Mouse (Mus musculus): Measurements from ENCODE around the gene Pla2g1b. TPM values are rescaled to one million over a fixed set of nuclear protein-coding genes. Genes with fewer than 3 reads are reported as not detected.

Gene Pla2g1b
- polyA plus RNA-seq, 1 experiment from 2014 or later, result not detected

- Histone ChIP-seq H3K4me2 (no peak overlapping the region), H3K4me3 (replicated peaks) (no peak overlapping the region), H3K4me1 (no peaks in the 10 kb centered on the region), H3K27me3 (no peaks in the 10 kb centered on the region), H3K27ac (peak overlapping the region; percentile 2; the same call in 1 of the 2 replicates), H3K9ac (no peak overlapping the region), H3K36me3 (replicated peaks) (peaks cover 54% of the 10 kb centered on the region), H3K9me3 (no peaks in the 10 kb centered on the region)
- peak; percentile 27; the same call in 1 of the 2 replicates for ATAC-seq (ENCODE audit: low FRiP score)
- 84% methylated on average over 12 of the region's 12 CpGs for WGBS
These were observed 11.5 kb upstream of the Pla2g1b start for GRCm38 (mm10) chr5:115454422-115455090.

DNA sequence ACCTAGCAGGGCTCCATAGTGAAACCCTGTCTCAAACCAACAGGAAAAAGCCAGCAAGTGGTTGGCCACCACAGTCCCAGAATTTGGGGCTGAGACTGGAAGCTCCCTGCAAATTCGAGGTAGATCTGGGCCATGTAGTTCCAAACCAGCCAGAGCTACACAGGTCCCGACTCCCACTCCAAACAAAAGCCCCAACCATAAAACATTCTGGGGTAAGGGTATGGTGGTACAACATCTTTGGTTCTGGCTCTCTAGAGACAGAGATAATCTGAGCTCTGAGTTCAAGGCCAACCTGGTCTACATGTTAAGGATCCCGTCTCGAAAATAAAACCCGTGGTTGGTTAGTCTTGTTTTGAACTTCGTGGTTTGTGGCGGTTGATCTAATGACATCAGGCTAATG, 10.2 kb upstream of the Pla2g1b start:
- peaks cover 41% of the 10 kb centered on the region for H3K36me3 ChIP-seq (replicated peaks)
- H3K9ac ChIP-seq, result no peak overlapping the region
- H3K4me1 ChIP-seq, result no peaks in the 10 kb centered on the region
- H3K27me3 ChIP-seq, result no peaks in the 10 kb centered on the region
- ATAC-seq (ENCODE audit: low FRiP score), result no peak
- H3K27ac ChIP-seq, result 0 out of 2 replicates have a peak overlapping the region, but pooled peaks have one; percentile 47
- WGBS, result 81% methylated on average over 7 of the region's 7 CpGs
- no peak overlapping the region for H3K4me2 ChIP-seq
- no peak overlapping the region for H3K4me3 ChIP-seq (replicated peaks)
- H3K9me3 ChIP-seq, result no peaks in the 10 kb centered on the region

GRCm38 (mm10) chr5:115458918-115459317, 7.1 kb upstream of the Pla2g1b start:
- H3K9me3 ChIP-seq, result no peaks in the 10 kb centered on the region
- no peak for ATAC-seq (ENCODE audit: low FRiP score)
- no peaks in the 10 kb centered on the region for H3K4me1 ChIP-seq
- H3K4me2 ChIP-seq, result no peak overlapping the region
- H3K4me3 ChIP-seq (replicated peaks), result no peak overlapping the region
- peaks cover 11% of the 10 kb centered on the region for H3K36me3 ChIP-seq (replicated peaks)
- WGBS, result 76% methylated on average over 13 of the region's 13 CpGs
- no peak overlapping the region for H3K27ac ChIP-seq
- H3K27me3 ChIP-seq, result no peaks in the 10 kb centered on the region
- H3K9ac ChIP-seq, result no peak overlapping the region

DNA sequence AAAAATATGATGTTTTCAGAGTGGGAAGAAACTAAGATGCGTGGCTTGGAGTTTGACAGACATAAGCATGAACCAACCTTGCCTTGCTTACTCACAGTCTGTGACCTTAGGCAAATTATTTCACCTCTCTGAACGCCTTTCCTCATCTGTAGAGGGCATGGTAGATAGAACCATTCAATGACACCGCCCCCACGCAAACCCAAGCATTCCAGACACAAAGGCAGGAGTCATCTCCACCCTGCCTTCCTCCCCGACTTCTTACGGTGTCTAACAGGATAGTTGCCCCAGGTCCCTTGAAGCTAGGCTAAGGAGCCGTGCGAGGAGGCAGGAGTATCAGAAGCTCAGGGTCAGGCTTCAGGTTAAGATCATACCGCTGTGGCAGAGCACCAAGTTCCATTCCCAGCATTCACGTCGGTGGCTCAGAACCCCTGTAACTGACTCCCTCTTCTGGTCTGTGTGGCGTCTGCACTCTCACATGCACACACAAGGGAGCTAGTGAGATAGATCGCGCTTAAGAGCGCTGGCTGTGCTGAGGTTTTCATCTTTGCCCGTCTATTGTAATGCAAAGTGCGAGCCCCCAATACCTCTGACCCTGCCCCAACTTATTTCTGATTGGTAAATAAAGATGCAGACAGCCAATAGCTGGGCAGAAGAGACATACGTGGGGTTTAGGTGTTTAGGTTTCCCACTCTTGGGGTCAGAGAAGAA, 1.5 kb upstream of the Pla2g1b start:
- Histone ChIP-seq H3K9ac (no peak overlapping the region), H3K36me3 (replicated peaks) (no peaks in the 10 kb centered on the region), H3K27me3 (no peaks in the 10 kb centered on the region), H3K4me3 (replicated peaks) (no peak overlapping the region), H3K27ac (no peak overlapping the region), H3K4me2 (no peak overlapping the region), H3K9me3 (no peaks in the 10 kb centered on the region), H3K4me1 (no peaks in the 10 kb centered on the region)
- ATAC-seq (ENCODE audit: low FRiP score), result no peak
- 77% methylated on average over 18 of the region's 18 CpGs for WGBS

GRCm38 (mm10) chr5:115469791-115470190, 3.7 kb downstream of the Pla2g1b start:
- peaks cover 8% of the 10 kb centered on the region for H3K4me1 ChIP-seq
- no peak for ATAC-seq (ENCODE audit: low FRiP score)
- H3K27me3 ChIP-seq, result peaks cover 4% of the 10 kb centered on the region
- H3K4me2 ChIP-seq, result no peak overlapping the region
- no peaks in the 10 kb centered on the region for H3K9me3 ChIP-seq
- 75% methylated on average over 6 of the region's 6 CpGs for WGBS
- no peaks in the 10 kb centered on the region for H3K36me3 ChIP-seq (replicated peaks)
- H3K9ac ChIP-seq, result no peak overlapping the region
- no peak overlapping the region for H3K27ac ChIP-seq
- no peak overlapping the region for H3K4me3 ChIP-seq (replicated peaks)

DNA sequence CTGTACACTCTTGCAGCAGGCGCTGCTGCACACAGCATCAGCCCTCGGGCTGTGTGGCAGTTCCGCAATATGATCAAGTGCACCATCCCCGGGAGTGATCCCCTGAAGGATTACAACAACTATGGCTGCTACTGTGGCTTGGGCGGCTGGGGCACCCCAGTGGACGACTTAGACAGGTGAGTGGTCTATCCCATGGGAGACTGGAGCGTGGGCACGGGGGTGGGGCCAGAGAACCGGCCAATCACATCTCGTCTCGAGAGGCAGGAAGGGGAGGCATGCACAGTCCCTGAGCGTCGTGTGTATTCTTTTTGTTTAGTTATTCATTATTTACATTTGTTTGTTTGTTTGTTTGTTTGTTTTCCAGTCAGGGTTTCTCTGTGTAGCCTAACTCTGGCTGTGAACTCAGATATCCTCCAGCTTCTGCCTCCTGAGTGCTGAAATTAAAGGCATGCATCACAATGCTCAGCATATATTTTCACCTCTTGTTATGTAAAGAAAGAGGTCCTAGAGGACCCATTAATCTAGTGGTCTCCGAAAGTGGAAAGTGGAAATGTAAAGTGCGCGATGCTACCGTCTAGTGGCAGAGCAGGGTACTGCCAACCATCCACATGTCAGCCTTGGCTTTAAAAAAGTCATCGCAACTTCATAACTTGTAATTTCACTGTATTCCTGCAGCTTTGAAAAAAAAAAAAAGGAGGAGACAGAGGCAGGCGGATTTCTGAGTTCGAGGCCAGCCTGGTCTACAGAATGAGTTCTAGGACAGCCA, 4.9 kb downstream of the Pla2g1b start:
- Histone ChIP-seq H3K4me2 (no peak overlapping the region), H3K36me3 (replicated peaks) (no peaks in the 10 kb centered on the region), H3K27ac (no peak overlapping the region), H3K4me1 (peaks cover 17% of the 10 kb centered on the region), H3K9ac (no peak overlapping the region), H3K27me3 (peaks cover 5% of the 10 kb centered on the region), H3K9me3 (no peaks in the 10 kb centered on the region), H3K4me3 (replicated peaks) (no peak overlapping the region)
- WGBS, result 41% methylated on average over 20 of the region's 20 CpGs
- no peak for ATAC-seq (ENCODE audit: low FRiP score)

GRCm38 (mm10) chr5:115473191-115473590, 7.1 kb downstream of the Pla2g1b start:
- Histone ChIP-seq H3K4me3 (replicated peaks) (no peak overlapping the region), H3K27me3 (peaks cover 5% of the 10 kb centered on the region), H3K9ac (no peak overlapping the region), H3K4me2 (no peak overlapping the region), H3K9me3 (no peaks in the 10 kb centered on the region), H3K36me3 (replicated peaks) (no peaks in the 10 kb centered on the region; the same call in 1 of the 2 replicates), H3K27ac (no peak overlapping the region), H3K4me1 (peaks cover 21% of the 10 kb centered on the region)
- ATAC-seq (ENCODE audit: low FRiP score), result no peak
- 71% methylated on average over 10 of the region's 10 CpGs for WGBS

DNA sequence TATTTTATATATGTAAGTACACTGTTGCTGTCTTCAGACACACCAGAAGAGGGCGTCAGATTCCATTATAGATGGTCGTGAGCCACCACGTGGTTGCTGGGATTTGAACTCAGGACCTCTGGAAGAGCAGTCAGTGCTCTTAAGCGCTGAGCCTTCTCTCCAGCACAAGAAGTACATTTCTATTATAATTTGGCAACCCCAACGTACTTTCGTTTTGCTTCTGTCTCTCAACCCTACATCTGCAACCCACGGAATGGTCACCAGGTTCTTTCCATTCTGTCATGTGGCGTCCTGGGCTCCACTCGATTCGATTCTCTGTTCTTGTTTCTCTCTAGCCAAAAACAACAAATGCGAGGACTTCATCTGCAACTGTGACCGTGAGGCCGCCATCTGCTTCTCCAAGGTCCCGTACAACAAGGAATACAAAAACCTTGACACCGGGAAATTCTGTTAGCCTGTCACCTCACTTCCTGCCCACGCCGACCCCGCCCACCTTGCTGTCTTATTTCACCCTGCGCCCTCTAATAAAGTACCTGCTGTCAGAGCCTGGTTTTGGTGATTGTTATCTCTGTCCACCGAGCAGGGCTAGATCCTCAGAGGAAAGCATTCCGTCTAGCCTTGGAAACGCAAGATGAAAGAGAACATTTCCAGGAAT, 8.2 kb downstream of the Pla2g1b start:
- Histone ChIP-seq H3K4me1 (peaks cover 21% of the 10 kb centered on the region), H3K4me3 (replicated peaks) (no peak overlapping the region), H3K36me3 (replicated peaks) (no peaks in the 10 kb centered on the region; the same call in 1 of the 2 replicates), H3K27ac (no peak overlapping the region), H3K27me3 (peaks cover 6% of the 10 kb centered on the region), H3K4me2 (no peak overlapping the region), H3K9ac (no peak overlapping the region), H3K9me3 (no peaks in the 10 kb centered on the region)
- 82% methylated on average over 22 of the region's 22 CpGs for WGBS
- ATAC-seq (ENCODE audit: low FRiP score), result no peak

GRCm38 (mm10) chr5:115475337-115476106, 9.5 kb downstream of the Pla2g1b start:
- Histone ChIP-seq H3K9ac (peak overlapping the region; percentile 44), H3K4me2 (peak overlapping the region; percentile 47), H3K27me3 (peaks cover 18% of the 10 kb centered on the region), H3K36me3 (replicated peaks) (no peaks in the 10 kb centered on the region; the same call in 1 of the 2 replicates), H3K4me3 (replicated peaks) (peak overlapping the region; percentile 28), H3K27ac (0 out of 2 replicates have a peak overlapping the region, but pooled peaks have one; percentile 14), H3K9me3 (no peaks in the 10 kb centered on the region), H3K4me1 (peaks cover 26% of the 10 kb centered on the region)
- peak; percentile 84 for ATAC-seq (ENCODE audit: low FRiP score)
- WGBS, result 5% methylated on average over 22 of the region's 22 CpGs

GRCm38 (mm10) chr5:115476107-115476727, 10.2 kb downstream of the Pla2g1b start:
- peak; percentile 36; the same call in 1 of the 2 replicates for ATAC-seq (ENCODE audit: low FRiP score)
- H3K4me3 ChIP-seq (replicated peaks), result peak overlapping the region; percentile 28
- WGBS, result 35% methylated on average over 12 of the region's 12 CpGs
- H3K36me3 ChIP-seq (replicated peaks), result no peaks in the 10 kb centered on the region; the same call in 1 of the 2 replicates
- peaks cover 19% of the 10 kb centered on the region for H3K4me1 ChIP-seq
- 0 out of 2 replicates have a peak overlapping the region, but pooled peaks have one; percentile 14 for H3K27ac ChIP-seq
- peak overlapping the region; percentile 44; the same call in 1 of the 2 replicates for H3K9ac ChIP-seq
- H3K4me2 ChIP-seq, result peak overlapping the region; percentile 47
- no peaks in the 10 kb centered on the region for H3K9me3 ChIP-seq
- H3K27me3 ChIP-seq, result peaks cover 24% of the 10 kb centered on the region

DNA sequence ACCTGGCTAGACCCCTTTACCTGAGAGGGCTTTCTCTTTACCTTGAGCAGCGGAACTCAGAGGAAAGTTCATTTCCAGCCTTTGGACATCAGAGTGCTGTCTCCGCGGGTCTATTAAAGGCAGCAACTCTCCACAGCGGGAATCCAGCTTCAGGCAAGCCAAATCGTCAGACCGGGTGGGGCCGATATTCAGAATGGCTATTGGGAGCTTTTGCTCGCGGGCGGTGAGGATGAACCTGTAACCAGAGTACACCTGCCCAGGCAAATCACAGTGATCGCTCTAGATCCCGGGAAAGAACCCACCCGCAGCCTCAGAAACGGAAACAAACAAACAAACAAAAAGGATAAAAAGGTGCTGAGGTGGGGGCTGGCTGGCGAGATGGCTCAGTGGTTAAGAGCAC, 13.5 kb downstream of the Pla2g1b start:
- Histone ChIP-seq H3K36me3 (replicated peaks) (no peaks in the 10 kb centered on the region; the same call in 1 of the 2 replicates), H3K27ac (no peak overlapping the region), H3K9me3 (no peaks in the 10 kb centered on the region), H3K4me2 (no peak overlapping the region), H3K4me1 (peaks cover 33% of the 10 kb centered on the region), H3K4me3 (replicated peaks) (no peak overlapping the region), H3K9ac (no peak overlapping the region), H3K27me3 (peaks cover 42% of the 10 kb centered on the region)
- no peak for ATAC-seq (ENCODE audit: low FRiP score)
- WGBS, result 32% methylated on average over 15 of the region's 15 CpGs

Data from forebrain, embryonic 12.5 days (tissue).